Mouse (Mus musculus): Measurements from ENCODE around the gene Nfkbid. TPM values are rescaled to one million over a fixed set of nuclear protein-coding genes. Genes with fewer than 3 reads are reported as not detected.

Nfkbid gene
- polyA plus RNA-seq, 1 experiment from 2014 or later: 2.5 TPM

DNA sequence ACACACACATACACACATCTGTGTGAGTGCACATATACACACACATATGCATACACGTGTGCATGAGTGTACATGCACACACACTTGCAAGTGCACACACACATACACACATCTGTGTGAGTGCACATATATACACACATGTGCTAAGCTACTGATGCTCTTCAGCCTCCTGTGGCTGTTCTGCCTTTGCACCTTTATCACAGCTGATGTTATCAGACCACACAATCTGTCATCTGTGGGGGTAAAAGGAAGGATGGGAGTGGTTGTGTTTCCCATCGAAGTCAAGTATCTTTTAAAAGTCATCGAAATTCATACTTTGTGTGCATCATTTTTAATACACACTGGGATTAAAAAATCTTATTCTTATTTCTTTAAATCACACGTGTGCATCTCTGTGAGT is 19.2 kb upstream of the Nfkbid start:
- Histone ChIP-seq H3K27me3 (replicated peaks; ENCODE audit: control insufficient read depth, insufficient read depth, low read length) (no peaks in the 10 kb centered on the region), H3K9ac (ENCODE audit: low read depth, low read length) (no peak overlapping the region), H3K36me3 (ENCODE audit: control insufficient read depth, insufficient read depth, low read length) (no peaks in the 10 kb centered on the region), H3K27ac (ENCODE audit: low read depth, low read length) (no peak overlapping the region), H3K4me3 (ENCODE audit: low read length) (no peak overlapping the region), H3K9me3 (ENCODE audit: control insufficient read depth, low read length) (no peaks in the 10 kb centered on the region), H3K4me2 (ENCODE audit: low read length) (no peak overlapping the region), H3K4me1 (ENCODE audit: control insufficient read depth, insufficient read depth, low read depth, low read length) (no peaks in the 10 kb centered on the region)
- no peak for ATAC-seq
- whole genome bisulfite sequencing: 76% methylated on average over 4 of the region's 4 CpGs

DNA sequence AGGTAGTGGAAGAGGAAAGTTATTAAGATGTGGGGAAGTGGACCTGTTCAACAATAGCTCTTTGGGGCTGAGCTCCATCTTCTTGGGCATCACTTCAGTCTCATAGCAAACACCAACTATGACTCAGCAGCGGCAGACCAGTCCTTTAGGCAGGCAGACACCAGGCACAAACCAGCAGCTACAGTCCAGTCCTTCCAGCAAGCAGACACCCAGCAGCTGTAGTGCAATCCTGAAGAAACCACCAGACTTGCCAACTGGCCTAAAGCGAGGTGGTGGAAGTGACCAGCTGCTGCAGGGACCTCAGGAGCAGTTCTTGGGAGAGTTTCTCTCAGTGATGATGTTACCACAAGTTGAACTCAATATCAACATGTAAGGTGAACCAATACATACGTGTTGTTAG is 12.9 kb upstream of the Nfkbid start:
- no peak overlapping the region for H3K27ac ChIP-seq (ENCODE audit: low read depth, low read length)
- WGBS: 79% methylated on average over 3 of the region's 3 CpGs
- no peaks in the 10 kb centered on the region for H3K27me3 ChIP-seq (replicated peaks; ENCODE audit: control insufficient read depth, insufficient read depth, low read length)
- H3K4me1 ChIP-seq (ENCODE audit: control insufficient read depth, insufficient read depth, low read depth, low read length): no peaks in the 10 kb centered on the region
- no peak overlapping the region for H3K9ac ChIP-seq (ENCODE audit: low read depth, low read length)
- no peaks in the 10 kb centered on the region for H3K36me3 ChIP-seq (ENCODE audit: control insufficient read depth, insufficient read depth, low read length)
- H3K9me3 ChIP-seq (ENCODE audit: control insufficient read depth, low read length): no peaks in the 10 kb centered on the region
- no peak overlapping the region for H3K4me2 ChIP-seq (ENCODE audit: low read length)
- no peak overlapping the region for H3K4me3 ChIP-seq (ENCODE audit: low read length)
- ATAC-seq: no peak

DNA sequence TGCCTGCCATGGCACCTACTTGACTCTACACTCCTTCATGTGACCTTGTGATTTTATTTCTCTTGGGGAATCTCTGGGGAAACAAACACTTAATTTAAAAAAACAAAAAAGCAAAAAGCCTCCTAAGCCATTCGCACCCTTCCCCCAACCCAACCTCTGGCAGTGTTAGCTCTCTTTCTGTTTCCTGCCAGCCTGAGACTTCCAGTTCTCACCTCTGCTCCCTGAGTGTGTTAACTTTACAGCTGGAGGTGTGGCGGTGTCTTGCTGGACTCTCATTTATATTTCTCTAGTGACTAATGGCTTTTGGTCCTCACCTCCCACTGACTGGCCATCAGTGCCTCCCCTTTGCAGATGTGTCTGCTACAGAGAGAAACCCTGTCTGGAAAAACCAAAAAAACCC is 11.7 kb upstream of the Nfkbid start:
- H3K27me3 ChIP-seq (replicated peaks; ENCODE audit: control insufficient read depth, insufficient read depth, low read length): no peaks in the 10 kb centered on the region
- no peaks in the 10 kb centered on the region for H3K9me3 ChIP-seq (ENCODE audit: control insufficient read depth, low read length)
- H3K36me3 ChIP-seq (ENCODE audit: control insufficient read depth, insufficient read depth, low read length): no peaks in the 10 kb centered on the region
- no peak for ATAC-seq
- no peak overlapping the region for H3K4me2 ChIP-seq (ENCODE audit: low read length)
- H3K4me3 ChIP-seq (ENCODE audit: low read length): no peak overlapping the region
- no peaks in the 10 kb centered on the region for H3K4me1 ChIP-seq (ENCODE audit: control insufficient read depth, insufficient read depth, low read depth, low read length)
- H3K27ac ChIP-seq (ENCODE audit: low read depth, low read length): no peak overlapping the region
- 85% methylated on average over 2 of the region's 2 CpGs for WGBS
- H3K9ac ChIP-seq (ENCODE audit: low read depth, low read length): no peak overlapping the region

DNA sequence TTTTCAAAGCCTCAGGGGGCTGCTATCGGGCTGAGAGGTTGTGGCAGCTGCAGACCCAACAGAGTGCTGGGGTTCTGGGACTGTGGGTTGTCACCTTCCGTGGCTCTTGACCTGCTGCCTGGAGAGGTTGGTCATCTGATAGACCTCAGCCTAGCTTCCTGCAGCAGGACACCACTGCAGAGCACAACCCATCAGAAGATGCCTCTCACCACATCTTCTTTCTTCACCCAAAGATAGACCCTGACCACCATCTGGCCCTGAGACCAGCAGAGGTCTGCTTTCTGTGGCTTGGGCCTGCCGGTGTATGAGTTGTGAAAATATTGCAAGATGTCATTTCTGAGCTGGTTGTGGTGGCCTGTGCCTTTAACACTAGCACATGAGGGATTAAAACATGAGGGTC is 10.5 kb upstream of the Nfkbid start:
- Histone ChIP-seq H3K9me3 (ENCODE audit: control insufficient read depth, low read length) (no peaks in the 10 kb centered on the region), H3K4me3 (ENCODE audit: low read length) (no peak overlapping the region), H3K9ac (ENCODE audit: low read depth, low read length) (no peak overlapping the region), H3K4me2 (ENCODE audit: low read length) (no peak overlapping the region), H3K36me3 (ENCODE audit: control insufficient read depth, insufficient read depth, low read length) (no peaks in the 10 kb centered on the region), H3K4me1 (ENCODE audit: control insufficient read depth, insufficient read depth, low read depth, low read length) (no peaks in the 10 kb centered on the region), H3K27ac (ENCODE audit: low read depth, low read length) (no peak overlapping the region), H3K27me3 (replicated peaks; ENCODE audit: control insufficient read depth, insufficient read depth, low read length) (no peaks in the 10 kb centered on the region)
- WGBS: 82% methylated on average over 3 of the region's 3 CpGs
- no peak for ATAC-seq

DNA sequence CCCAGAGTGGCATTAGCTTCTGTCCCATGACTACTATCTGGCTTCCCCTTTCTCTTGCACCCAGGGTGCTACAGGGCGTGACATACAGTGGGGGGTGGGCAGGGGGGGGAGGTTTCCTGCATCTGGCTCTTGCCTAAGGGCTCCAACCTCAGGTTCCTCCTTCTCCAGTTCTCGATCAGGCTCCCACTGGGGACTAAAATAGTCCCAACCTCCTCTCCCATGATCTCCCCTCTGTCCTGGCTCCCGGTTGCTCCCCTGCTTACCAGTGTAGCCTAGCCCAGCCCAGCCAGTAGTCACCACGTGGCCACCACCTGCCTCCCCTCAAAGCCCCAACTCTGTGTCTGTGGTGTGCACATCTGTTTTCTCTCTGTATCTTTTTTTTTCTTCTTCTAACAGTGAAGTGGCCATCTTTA is 8.8 kb upstream of the Nfkbid start:
- Histone ChIP-seq H3K4me1 (ENCODE audit: control insufficient read depth, insufficient read depth, low read depth, low read length) (no peaks in the 10 kb centered on the region), H3K9me3 (ENCODE audit: control insufficient read depth, low read length) (no peaks in the 10 kb centered on the region), H3K9ac (ENCODE audit: low read depth, low read length) (no peak overlapping the region), H3K4me3 (ENCODE audit: low read length) (no peak overlapping the region), H3K36me3 (ENCODE audit: control insufficient read depth, insufficient read depth, low read length) (no peaks in the 10 kb centered on the region), H3K4me2 (ENCODE audit: low read length) (no peak overlapping the region), H3K27ac (ENCODE audit: low read depth, low read length) (no peak overlapping the region), H3K27me3 (replicated peaks; ENCODE audit: control insufficient read depth, insufficient read depth, low read length) (no peaks in the 10 kb centered on the region)
- no peak for ATAC-seq
- WGBS: 60% methylated on average over 4 of the region's 4 CpGs

GRCm38 (mm10) chr7:30413596-30413995 is 7.9 kb upstream of the Nfkbid start, which contains the start of gene Tyrobp:
Tyrobp (plus strand) TSS chr7:30413760.
- Histone ChIP-seq H3K27ac (ENCODE audit: low read depth, low read length) (no peak within 1 kb of the TSS), H3K9me3 (ENCODE audit: control insufficient read depth, low read length) (no peaks in the 10 kb centered on the region), H3K4me1 (ENCODE audit: control insufficient read depth, insufficient read depth, low read depth, low read length) (no peaks in the 10 kb centered on the region), H3K4me3 (ENCODE audit: low read length) (no peak within 1 kb of the TSS), H3K9ac (ENCODE audit: low read depth, low read length) (no peak within 1 kb of the TSS), H3K27me3 (replicated peaks; ENCODE audit: control insufficient read depth, insufficient read depth, low read length) (no peaks in the 10 kb centered on the region), H3K4me2 (ENCODE audit: low read length) (no peak within 1 kb of the TSS), H3K36me3 (ENCODE audit: control insufficient read depth, insufficient read depth, low read length) (no peaks in the 10 kb centered on the region)
- WGBS: 77% methylated on average over 5 of the region's 5 CpGs
- no peak for ATAC-seq

GRCm38 (mm10) chr7:30417856-30418255 is 3.7 kb upstream of the Nfkbid start:
- WGBS: 75% methylated on average over 9 of the region's 9 CpGs
- H3K4me2 ChIP-seq (ENCODE audit: low read length): no peak overlapping the region
- H3K4me3 ChIP-seq (ENCODE audit: low read length): no peak overlapping the region
- H3K36me3 ChIP-seq (ENCODE audit: control insufficient read depth, insufficient read depth, low read length): no peaks in the 10 kb centered on the region
- no peaks in the 10 kb centered on the region for H3K27me3 ChIP-seq (replicated peaks; ENCODE audit: control insufficient read depth, insufficient read depth, low read length)
- H3K27ac ChIP-seq (ENCODE audit: low read depth, low read length): no peak overlapping the region
- no peak overlapping the region for H3K9ac ChIP-seq (ENCODE audit: low read depth, low read length)
- H3K9me3 ChIP-seq (ENCODE audit: control insufficient read depth, low read length): no peaks in the 10 kb centered on the region
- peaks cover 4% of the 10 kb centered on the region for H3K4me1 ChIP-seq (ENCODE audit: control insufficient read depth, insufficient read depth, low read depth, low read length)
- no peak for ATAC-seq

DNA sequence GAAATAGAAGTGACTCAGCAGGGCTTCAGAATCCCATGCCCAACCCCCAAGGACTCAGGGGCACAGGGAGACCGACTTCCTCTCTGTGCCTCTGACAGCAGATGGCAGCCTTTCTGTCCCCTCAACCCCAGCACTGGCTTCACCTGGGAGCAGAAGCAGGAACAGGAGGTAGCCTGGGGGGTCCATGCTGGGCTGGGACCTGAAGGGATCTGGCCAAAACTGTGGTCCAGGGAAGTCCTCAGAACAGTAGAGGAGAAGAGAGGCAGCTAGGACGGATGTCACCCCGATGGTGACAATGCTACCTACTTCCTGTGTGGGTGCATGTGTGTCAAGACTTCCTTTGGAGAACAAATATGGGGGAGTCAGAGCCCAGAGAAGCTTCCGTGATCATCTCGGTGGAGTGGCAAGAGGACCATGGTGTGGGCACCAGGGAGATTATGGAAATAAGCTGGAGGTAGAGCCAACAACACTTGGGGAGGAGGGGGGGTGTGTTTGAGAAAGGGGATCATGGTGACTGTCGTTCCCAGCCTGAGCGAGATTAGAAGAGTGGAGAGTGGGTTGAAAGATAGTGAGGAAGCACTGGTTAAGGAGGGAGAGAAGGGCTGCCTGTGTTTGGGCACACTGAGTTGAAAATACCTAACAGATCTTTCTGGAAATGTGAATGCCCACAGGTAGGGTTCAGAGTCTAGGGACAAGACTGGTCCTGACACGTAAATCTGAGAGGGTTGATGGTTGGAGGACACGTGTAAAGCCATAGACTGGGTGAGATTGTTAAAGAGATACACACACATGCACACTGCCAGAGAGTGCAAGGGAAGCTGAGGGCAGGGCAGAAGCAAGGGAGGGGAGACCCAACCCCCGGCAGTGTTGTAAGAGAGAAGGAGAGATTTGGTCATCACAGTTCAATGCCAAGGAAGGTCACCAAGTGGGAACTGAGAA is 1.7 kb upstream of the Nfkbid start, which contains the start of gene Hcst:
Hcst (minus strand) TSS at position 294 of the 939 bp plus-strand sequence.
- H3K4me2 ChIP-seq (ENCODE audit: low read length): no peak within 1 kb of the TSS
- no peak within 1 kb of the TSS for H3K27ac ChIP-seq (ENCODE audit: low read depth, low read length)
- H3K36me3 ChIP-seq (ENCODE audit: control insufficient read depth, insufficient read depth, low read length): no peaks in the 10 kb centered on the region
- no peak for ATAC-seq
- WGBS: 79% methylated on average over 10 of the region's 10 CpGs
- no peak within 1 kb of the TSS for H3K9ac ChIP-seq (ENCODE audit: low read depth, low read length)
- no peak within 1 kb of the TSS for H3K4me3 ChIP-seq (ENCODE audit: low read length)
- H3K27me3 ChIP-seq (replicated peaks; ENCODE audit: control insufficient read depth, insufficient read depth, low read length): no peaks in the 10 kb centered on the region
- no peaks in the 10 kb centered on the region for H3K9me3 ChIP-seq (ENCODE audit: control insufficient read depth, low read length)
- peaks cover 11% of the 10 kb centered on the region for H3K4me1 ChIP-seq (ENCODE audit: control insufficient read depth, insufficient read depth, low read depth, low read length)

DNA sequence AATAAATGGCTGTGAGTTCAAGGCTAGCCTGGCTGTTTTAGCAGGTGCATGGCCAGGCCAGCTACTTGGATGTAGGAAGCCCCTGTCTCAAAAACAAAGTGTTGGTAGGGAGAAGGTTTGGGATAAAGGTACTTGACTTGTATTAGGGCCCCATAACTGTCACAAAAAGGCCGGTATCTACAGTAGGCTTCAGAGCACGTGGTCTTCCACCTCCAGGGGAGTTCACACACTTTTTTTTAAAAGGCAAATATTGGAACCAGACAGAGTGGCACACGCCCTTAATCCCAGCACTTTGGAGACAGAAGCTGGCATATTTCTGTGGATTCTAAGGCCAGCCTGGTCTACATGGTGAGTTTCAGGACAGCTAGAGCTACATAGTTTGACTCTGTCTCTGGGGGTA is 859 bp upstream of the Nfkbid start:
- Histone ChIP-seq H3K27me3 (replicated peaks; ENCODE audit: control insufficient read depth, insufficient read depth, low read length) (no peaks in the 10 kb centered on the region), H3K4me2 (ENCODE audit: low read length) (no peak overlapping the region), H3K9ac (ENCODE audit: low read depth, low read length) (no peak overlapping the region), H3K9me3 (ENCODE audit: control insufficient read depth, low read length) (no peaks in the 10 kb centered on the region), H3K4me3 (ENCODE audit: low read length) (no peak overlapping the region), H3K4me1 (ENCODE audit: control insufficient read depth, insufficient read depth, low read depth, low read length) (peaks cover 11% of the 10 kb centered on the region), H3K36me3 (ENCODE audit: control insufficient read depth, insufficient read depth, low read length) (peaks cover 1% of the 10 kb centered on the region; the same call in 1 of the 2 replicates), H3K27ac (ENCODE audit: low read depth, low read length) (no peak overlapping the region)
- WGBS: 93% methylated on average over 3 of the region's 3 CpGs
- no peak for ATAC-seq
